Mouse (Mus musculus) thymus, adult 2 months (tissue): Measurements from ENCODE around the gene Sel1l. TPM values are rescaled to one million over a fixed set of nuclear protein-coding genes. Genes with fewer than 3 reads are reported as not detected.

Experiments used
- DNase-seq: peaks from one replicate; pipeline ENCODE4 v3.0.0; 2021
- H3K27ac ChIP-seq: fragments of 200-500 bp; 2 replicates; pipeline ENCODE4 v1.5.1; 2012; ENCODE audit warnings: low read length, control low read depth; ENCODE audit not compliant: control insufficient read depth, insufficient read depth
- H3K27me3 ChIP-seq: fragments of 200-500 bp; 2 replicates; pipeline ENCODE4 v1.6.1; 2012; ENCODE audit warnings: mild to moderate bottlenecking, low read length, moderate library complexity, mixed read lengths; ENCODE audit not compliant: control insufficient read depth, insufficient read depth
- H3K36me3 ChIP-seq: fragments of 200-500 bp; 2 replicates; pipeline ENCODE4 v1.6.1; 2012; ENCODE audit warnings: mild to moderate bottlenecking, low read length, moderate library complexity; ENCODE audit not compliant: control insufficient read depth, insufficient read depth
- H3K4me1 ChIP-seq: fragments of 200-500 bp; replicated peaks from 2 replicates; pipeline ENCODE4 v1.6.1; 2012; ENCODE audit warnings: low read length; ENCODE audit not compliant: control insufficient read depth, insufficient read depth
- H3K4me3 ChIP-seq: fragments of 200-500 bp; 2 replicates; pipeline ENCODE4 v1.5.1; 2012; ENCODE audit warnings: mild to moderate bottlenecking, low read length, control low read depth, moderate library complexity; ENCODE audit not compliant: control insufficient read depth, insufficient read depth
- CTCF ChIP-seq: fragments of 200-500 bp; IDR thresholded peaks from 2 replicates; pipeline ENCODE4 v1.5.1; 2012; ENCODE audit warnings: mild to moderate bottlenecking, control low read depth, low read length, moderate library complexity, borderline replicate concordance; ENCODE audit not compliant: control insufficient read depth, poor library complexity, insufficient read depth; ENCODE audit errors: extremely low read depth
- POLR2A ChIP-seq: fragments of 200-500 bp; IDR thresholded peaks from 2 replicates; pipeline ENCODE4 v1.6.1; 2012; ENCODE audit warnings: mild to moderate bottlenecking, low read length, control low read depth, moderate library complexity; ENCODE audit not compliant: control insufficient read depth, poor library complexity, insufficient read depth; ENCODE audit errors: extremely low read depth
- WGBS: fragments of 180-500 bp; shearing (Covaris S2); methylation state at CpG from one replicate; pipeline ENCODE4 v1.1.7; 2018; 5-methylcytosine and 5-hydroxymethylcytosine counted together
- polyA plus RNA-seq: library from polyadenylated mRNA; depleted of rRNA; stranded (reverse); fragments of >200 nt; gene quantifications from 2 replicates; pipeline ENCODE4 v1.2.3, GENCODE M21; 2012; rRNA removed

Sel1l gene
- polyA plus RNA-seq, 1 experiment: 48.5 TPM

- Histone ChIP-seq H3K36me3 (no peaks in the 10 kb centered on the region), H3K4me1 (peaks cover 15% of the 10 kb centered on the region), H3K27me3 (no peaks in the 10 kb centered on the region), H3K27ac (no peak overlapping the region), H3K4me3 (peak overlapping the region; percentile 11; the same call in 1 of the 2 replicates)
- WGBS: 5% methylated on average over 5 of the region's 5 CpGs
- TF ChIP-seq CTCF: no peak
- no peak for TF ChIP-seq POLR2A
- peak; percentile 55 for DNase-seq
Measured at GRCm38 (mm10) chr12:91756562-91757166, 92.3 kb downstream of the Sel1l start.

Other genes starting within 250 kb of the Sel1l start
- 17.5 and 20.3 TPM in 2 replicates for gene Ston2, start 60.8 kb downstream of the Sel1l start, polyA plus RNA-seq